Mouse (Mus musculus): Measurements from ENCODE around the gene Adgre4.

- TF ChIP-seq CTCF (conservative IDR thresholded peaks at IDR 0.05; ENCODE audit: low read length) (no peak), POU5F1 (IDR thresholded peaks at IDR 0.05; ENCODE audit: borderline replicate concordance, low read length) (no peak), NANOG (IDR thresholded peaks at IDR 0.05; ENCODE audit: borderline replicate concordance, low read length) (no peak)
Observed at GRCm38 (mm10) chr17:55903087-55903486, 153.3 kb downstream of the Adgre4 start.
